Mouse (Mus musculus): Measurements from ENCODE around the gene Vmn1r55. TPM values are rescaled to one million over a fixed set of nuclear protein-coding genes. Genes with fewer than 3 reads are reported as not detected.

The Vmn1r55 gene
- polyA plus RNA-seq, 1 experiment, result not detected

- Histone ChIP-seq H3K4me3 (ENCODE audit: insufficient read depth, poor library complexity, severe bottlenecking) (no peak overlapping the region), H3ac (ENCODE audit: control insufficient read depth, insufficient read length, low read depth) (no peak overlapping the region), H3K79me3 (ENCODE audit: low read depth) (no peaks in the 10 kb centered on the region), H3K79me2 (ENCODE audit: control insufficient read depth, insufficient read depth) (no peaks in the 10 kb centered on the region), H3K27me3 (ENCODE audit: control insufficient read depth, insufficient read depth, insufficient read length) (no peaks in the 10 kb centered on the region), H3K36me3 (ENCODE audit: control insufficient read depth, insufficient read depth) (no peaks in the 10 kb centered on the region)
- no peak for TF ChIP-seq CEBPB (IDR thresholded peaks at IDR 0.05; ENCODE audit: low read depth)
- no peak for TF ChIP-seq MYOG (IDR thresholded peaks at IDR 0.05; ENCODE audit: control insufficient read depth, extremely low read depth, insufficient read length)
- no peak for TF ChIP-seq CTCF (IDR thresholded peaks at IDR 0.05; ENCODE audit: control insufficient read depth, insufficient read depth, insufficient read length)
- no peak for TF ChIP-seq MYOD1 (IDR thresholded peaks at IDR 0.05; ENCODE audit: control insufficient read depth, insufficient read length, low read depth)
- TF ChIP-seq USF1 (IDR thresholded peaks at IDR 0.05; ENCODE audit: low read depth), result no peak
- no peak for TF ChIP-seq FOSL1 (IDR thresholded peaks at IDR 0.05; ENCODE audit: insufficient read depth, low read length, poor library complexity, severe bottlenecking)
- TF ChIP-seq MAX (IDR thresholded peaks at IDR 0.05), result no peak
Observed at GRCm38 (mm10) chr7:5109301-5109700, 40.2 kb downstream of the Vmn1r55 start.

- Histone ChIP-seq H3K4me3 (ENCODE audit: insufficient read depth, poor library complexity, severe bottlenecking) (no peak overlapping the region), H3ac (ENCODE audit: control insufficient read depth, insufficient read length, low read depth) (no peak overlapping the region), H3K36me3 (ENCODE audit: control insufficient read depth, insufficient read depth) (no peaks in the 10 kb centered on the region), H3K79me2 (ENCODE audit: control insufficient read depth, insufficient read depth) (no peaks in the 10 kb centered on the region), H3K79me3 (ENCODE audit: low read depth) (no peaks in the 10 kb centered on the region), H3K27me3 (ENCODE audit: control insufficient read depth, insufficient read depth, insufficient read length) (no peaks in the 10 kb centered on the region)
- TF ChIP-seq MYOD1 (IDR thresholded peaks at IDR 0.05; ENCODE audit: control insufficient read depth, insufficient read length, low read depth), result no peak
- no peak for TF ChIP-seq CTCF (IDR thresholded peaks at IDR 0.05; ENCODE audit: control insufficient read depth, insufficient read depth, insufficient read length)
- TF ChIP-seq MYOG (IDR thresholded peaks at IDR 0.05; ENCODE audit: control insufficient read depth, extremely low read depth, insufficient read length), result no peak
- no peak for TF ChIP-seq CEBPB (IDR thresholded peaks at IDR 0.05; ENCODE audit: low read depth)
- TF ChIP-seq FOSL1 (IDR thresholded peaks at IDR 0.05; ENCODE audit: insufficient read depth, low read length, poor library complexity, severe bottlenecking), result no peak
- TF ChIP-seq MAX (IDR thresholded peaks at IDR 0.05), result no peak
Observed at GRCm38 (mm10) chr7:5108272-5108671, 41.2 kb downstream of the Vmn1r55 start.

DNA sequence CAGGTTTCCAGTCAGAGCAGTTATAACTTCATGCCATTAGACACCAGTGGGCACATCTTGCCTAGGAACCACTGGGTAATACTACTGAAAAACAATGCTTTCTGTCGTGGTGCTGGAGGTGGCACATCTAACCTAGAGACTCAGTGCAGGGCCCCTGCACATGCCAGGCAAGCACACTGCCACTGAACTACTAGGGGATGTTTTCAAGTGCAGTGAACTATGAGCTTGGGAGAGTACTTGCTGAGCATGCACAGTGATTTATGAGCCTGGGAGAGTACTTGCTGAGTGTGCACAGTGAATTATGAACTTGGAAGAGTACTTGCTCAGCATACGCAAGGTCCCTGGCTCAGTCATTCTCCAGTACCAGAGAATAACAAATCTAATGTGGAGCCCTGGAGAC is 46.9 kb downstream of the Vmn1r55 start:
- TF ChIP-seq USF1 (IDR thresholded peaks at IDR 0.05; ENCODE audit: low read depth), result no peak
- no peak for TF ChIP-seq CTCF (IDR thresholded peaks at IDR 0.05; ENCODE audit: control insufficient read depth, insufficient read depth, insufficient read length)
- no peak for TF ChIP-seq MAX (IDR thresholded peaks at IDR 0.05)
- TF ChIP-seq CEBPB (IDR thresholded peaks at IDR 0.05; ENCODE audit: low read depth), result no peak
- TF ChIP-seq MYOG (IDR thresholded peaks at IDR 0.05; ENCODE audit: control insufficient read depth, extremely low read depth, insufficient read length), result no peak
- TF ChIP-seq FOSL1 (IDR thresholded peaks at IDR 0.05; ENCODE audit: insufficient read depth, low read length, poor library complexity, severe bottlenecking), result no peak
- TF ChIP-seq MYOD1 (IDR thresholded peaks at IDR 0.05; ENCODE audit: control insufficient read depth, insufficient read length, low read depth), result no peak
- H3K79me3 ChIP-seq (ENCODE audit: low read depth), result no peaks in the 10 kb centered on the region
- H3K79me2 ChIP-seq (ENCODE audit: control insufficient read depth, insufficient read depth), result no peaks in the 10 kb centered on the region
- H3K36me3 ChIP-seq (ENCODE audit: control insufficient read depth, insufficient read depth), result peaks cover 6% of the 10 kb centered on the region
- H3K27me3 ChIP-seq (ENCODE audit: control insufficient read depth, insufficient read depth, insufficient read length), result no peaks in the 10 kb centered on the region
- H3K4me3 ChIP-seq (ENCODE audit: insufficient read depth, poor library complexity, severe bottlenecking), result no peak overlapping the region
- H3ac ChIP-seq (ENCODE audit: control insufficient read depth, insufficient read length, low read depth), result no peak overlapping the region

- H3K27me3 ChIP-seq (ENCODE audit: control insufficient read depth, insufficient read depth, insufficient read length), result no peaks in the 10 kb centered on the region
- no peak for TF ChIP-seq MAX (IDR thresholded peaks at IDR 0.05)
- no peak for TF ChIP-seq FOSL1 (IDR thresholded peaks at IDR 0.05; ENCODE audit: insufficient read depth, low read length, poor library complexity, severe bottlenecking)
- TF ChIP-seq CEBPB (IDR thresholded peaks at IDR 0.05; ENCODE audit: low read depth), result no peak
- no peak for TF ChIP-seq MYOD1 (IDR thresholded peaks at IDR 0.05; ENCODE audit: control insufficient read depth, insufficient read length, low read depth)
- no peak for TF ChIP-seq USF1 (IDR thresholded peaks at IDR 0.05; ENCODE audit: low read depth)
- no peak for TF ChIP-seq MYOG (IDR thresholded peaks at IDR 0.05; ENCODE audit: control insufficient read depth, extremely low read depth, insufficient read length)
- TF ChIP-seq CTCF (IDR thresholded peaks at IDR 0.05; ENCODE audit: control insufficient read depth, insufficient read depth, insufficient read length), result no peak
- H3K36me3 ChIP-seq (ENCODE audit: control insufficient read depth, insufficient read depth), result peaks cover 6% of the 10 kb centered on the region
- no peak overlapping the region for H3K4me3 ChIP-seq (ENCODE audit: insufficient read depth, poor library complexity, severe bottlenecking)
- no peaks in the 10 kb centered on the region for H3K79me3 ChIP-seq (ENCODE audit: low read depth)
- no peak overlapping the region for H3ac ChIP-seq (ENCODE audit: control insufficient read depth, insufficient read length, low read depth)
- H3K79me2 ChIP-seq (ENCODE audit: control insufficient read depth, insufficient read depth), result no peaks in the 10 kb centered on the region
Observed at GRCm38 (mm10) chr7:5101066-5101663, 48.3 kb downstream of the Vmn1r55 start.

GRCm38 (mm10) chr7:5099796-5100195 is 49.7 kb downstream of the Vmn1r55 start:
- H3K4me3 ChIP-seq (ENCODE audit: insufficient read depth, poor library complexity, severe bottlenecking), result no peak overlapping the region
- no peaks in the 10 kb centered on the region for H3K79me3 ChIP-seq (ENCODE audit: low read depth)
- no peak for TF ChIP-seq MYOG (IDR thresholded peaks at IDR 0.05; ENCODE audit: control insufficient read depth, extremely low read depth, insufficient read length)
- no peak for TF ChIP-seq FOSL1 (IDR thresholded peaks at IDR 0.05; ENCODE audit: insufficient read depth, low read length, poor library complexity, severe bottlenecking)
- no peak for TF ChIP-seq CTCF (IDR thresholded peaks at IDR 0.05; ENCODE audit: control insufficient read depth, insufficient read depth, insufficient read length)
- no peak for TF ChIP-seq USF1 (IDR thresholded peaks at IDR 0.05; ENCODE audit: low read depth)
- TF ChIP-seq MYOD1 (IDR thresholded peaks at IDR 0.05; ENCODE audit: control insufficient read depth, insufficient read length, low read depth), result no peak
- TF ChIP-seq CEBPB (IDR thresholded peaks at IDR 0.05; ENCODE audit: low read depth), result no peak
- no peak for TF ChIP-seq MAX (IDR thresholded peaks at IDR 0.05)
- H3ac ChIP-seq (ENCODE audit: control insufficient read depth, insufficient read length, low read depth), result no peak overlapping the region
- H3K36me3 ChIP-seq (ENCODE audit: control insufficient read depth, insufficient read depth), result peaks cover 9% of the 10 kb centered on the region
- no peaks in the 10 kb centered on the region for H3K27me3 ChIP-seq (ENCODE audit: control insufficient read depth, insufficient read depth, insufficient read length)
- H3K79me2 ChIP-seq (ENCODE audit: control insufficient read depth, insufficient read depth), result no peaks in the 10 kb centered on the region
